Mouse (Mus musculus) lung, embryonic 16.5 days (tissue): ENCODE results near the gene Srp9. TPM values are rescaled to one million over a fixed set of nuclear protein-coding genes. Genes with fewer than 3 reads are reported as not detected.
A peak's percentile ranks its signal among the peaks of the same experiment; 100 is the strongest.

ENCODE experiments used
- ATAC-seq: fragments of 200-750 bp; cut with Nextera tagmentation; 2 replicates; pipeline ENCODE4 v1.8.0; 2017; ENCODE audit warnings: low read depth, mild to moderate bottlenecking, moderate library complexity
- H3K27ac ChIP-seq: fragments of 300-500 bp; sonication (generic); 2 replicates; pipeline ENCODE4 v1.5.1; 2014; ENCODE audit warnings: mild to moderate bottlenecking, control low read depth, low read length
- H3K27me3 ChIP-seq: fragments of 300-500 bp; sonication (generic); 2 replicates; pipeline ENCODE4 v1.6.1; 2014; ENCODE audit warnings: low read depth, low read length, mixed read lengths; ENCODE audit not compliant: control insufficient read depth, insufficient read depth
- H3K36me3 ChIP-seq: fragments of 300-500 bp; sonication (generic); 2 replicates; pipeline ENCODE4 v1.6.1; 2014; ENCODE audit warnings: low read length; ENCODE audit not compliant: control insufficient read depth, insufficient read depth
- H3K4me1 ChIP-seq: fragments of 300-500 bp; sonication (generic); replicated peaks from 2 replicates; pipeline ENCODE4 v1.6.1; 2014; ENCODE audit warnings: low read length, mixed read lengths; ENCODE audit not compliant: control insufficient read depth, insufficient read depth
- H3K4me2 ChIP-seq: fragments of 300-500 bp; sonication (generic); 2 replicates; pipeline ENCODE4 v1.6.1; 2014; ENCODE audit warnings: low read depth, low read length, control low read depth
- H3K4me3 ChIP-seq: fragments of 300-500 bp; sonication (generic); 2 replicates; pipeline ENCODE4 v1.5.1; 2014; ENCODE audit warnings: mild to moderate bottlenecking, low read length, control low read depth
- H3K9ac ChIP-seq: fragments of 300-500 bp; sonication (generic); 2 replicates; pipeline ENCODE4 v1.6.1; 2014; ENCODE audit warnings: low read length, control low read depth
- H3K9me3 ChIP-seq: fragments of 300-500 bp; sonication (generic); 2 replicates; pipeline ENCODE4 v1.6.1; 2016; ENCODE audit warnings: low read length; ENCODE audit not compliant: control insufficient read depth
- WGBS: fragments of 180-500 bp; shearing (Covaris S2); extraction: QIAGEN DNeasy Blood & Tissue Kit; methylation state at CpG from one replicate; pipeline ENCODE4 v1.1.7; 2014; 5-methylcytosine and 5-hydroxymethylcytosine counted together
- polyA plus RNA-seq: library from polyadenylated mRNA; unstranded; fragments of >200 nt; fragmentation: Nextera tagmentation; extraction: Ambion mirVana; gene quantifications from 2 replicates; pipeline ENCODE4 v1.2.1, GENCODE M21; 2015

Gene Srp9
- 133 and 141 TPM in 2 replicates for polyA plus RNA-seq

- Histone ChIP-seq H3K27ac (peak within 1 kb of the TSS; percentile 76), H3K9me3 (no peaks in the 10 kb centered on the region), H3K36me3 (peaks cover 4% of the 10 kb centered on the region; the same call in 1 of the 2 replicates), H3K4me3 (peak within 1 kb of the TSS; percentile 84), H3K9ac (peak within 1 kb of the TSS; percentile 85), H3K27me3 (no peaks in the 10 kb centered on the region), H3K4me2 (peak within 1 kb of the TSS; percentile 65), H3K4me1 (peaks cover 15% of the 10 kb centered on the region)
- peak; percentile 99 for ATAC-seq
- under 1% methylated on average over 31 of the region's 37 CpGs for WGBS
Observed at GRCm38 (mm10) chr1:182124506-182124905, at the start of gene Srp9. Srp9 (plus strand) TSS chr1:182124737.

GRCm38 (mm10) chr1:182081744-182082419, 42.7 kb upstream of the Srp9 start:
- Histone ChIP-seq H3K27ac (no peak overlapping the region), H3K4me1 (peaks cover 10% of the 10 kb centered on the region), H3K36me3 (no peaks in the 10 kb centered on the region), H3K4me3 (no peak overlapping the region), H3K27me3 (no peaks in the 10 kb centered on the region; the same call in 1 of the 2 replicates), H3K4me2 (no peak overlapping the region), H3K9me3 (no peaks in the 10 kb centered on the region), H3K9ac (no peak overlapping the region)
- 17% methylated on average over 16 of the region's 16 CpGs for WGBS
- ATAC-seq: peak; percentile 52; the same call in 1 of the 2 replicates

DNA sequence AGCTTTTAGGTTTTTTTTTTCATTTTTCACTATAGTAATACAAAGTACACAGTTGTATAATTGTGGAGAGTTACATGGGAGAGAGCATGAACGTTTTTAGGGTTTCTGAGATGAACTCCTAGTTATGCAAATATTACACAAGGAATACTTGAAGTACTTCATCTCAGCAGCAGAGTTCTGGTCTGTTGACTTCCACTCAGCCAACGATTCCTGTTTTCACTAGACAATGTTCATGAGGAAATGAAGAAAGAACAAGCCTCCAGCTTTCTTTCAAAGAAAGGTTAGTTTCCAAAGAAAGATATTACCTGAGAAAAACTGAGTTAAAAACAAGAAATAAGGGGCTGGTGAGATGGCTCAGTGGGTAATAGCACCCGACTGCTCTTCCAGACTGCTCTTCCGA, 41.1 kb upstream of the Srp9 start:
- Histone ChIP-seq H3K9ac (no peak overlapping the region), H3K9me3 (no peaks in the 10 kb centered on the region), H3K4me1 (peaks cover 22% of the 10 kb centered on the region), H3K4me3 (no peak overlapping the region), H3K27ac (no peak overlapping the region), H3K36me3 (no peaks in the 10 kb centered on the region), H3K27me3 (no peaks in the 10 kb centered on the region; the same call in 1 of the 2 replicates), H3K4me2 (no peak overlapping the region)
- 64% methylated on average over 4 of the region's 4 CpGs for WGBS
- ATAC-seq: no peak

- Histone ChIP-seq H3K9ac (no peak overlapping the region), H3K27me3 (no peaks in the 10 kb centered on the region; the same call in 1 of the 2 replicates), H3K4me2 (no peak overlapping the region), H3K27ac (no peak overlapping the region), H3K4me1 (peaks cover 52% of the 10 kb centered on the region), H3K36me3 (no peaks in the 10 kb centered on the region), H3K9me3 (no peaks in the 10 kb centered on the region), H3K4me3 (no peak overlapping the region)
- WGBS: 28% methylated on average over 7 of the region's 7 CpGs
- ATAC-seq: peak; percentile 21; the same call in 1 of the 2 replicates
Observed at GRCm38 (mm10) chr1:182086759-182087158, 37.8 kb upstream of the Srp9 start.

GRCm38 (mm10) chr1:182087351-182087750, 37.2 kb upstream of the Srp9 start:
- Histone ChIP-seq H3K4me2 (no peak overlapping the region), H3K27me3 (no peaks in the 10 kb centered on the region; the same call in 1 of the 2 replicates), H3K9me3 (no peaks in the 10 kb centered on the region), H3K27ac (peak overlapping the region; percentile 25; the same call in 1 of the 2 replicates), H3K4me1 (peaks cover 51% of the 10 kb centered on the region), H3K4me3 (no peak overlapping the region), H3K36me3 (no peaks in the 10 kb centered on the region), H3K9ac (no peak overlapping the region)
- WGBS: 72% methylated on average over 3 of the region's 3 CpGs
- ATAC-seq: no peak

DNA sequence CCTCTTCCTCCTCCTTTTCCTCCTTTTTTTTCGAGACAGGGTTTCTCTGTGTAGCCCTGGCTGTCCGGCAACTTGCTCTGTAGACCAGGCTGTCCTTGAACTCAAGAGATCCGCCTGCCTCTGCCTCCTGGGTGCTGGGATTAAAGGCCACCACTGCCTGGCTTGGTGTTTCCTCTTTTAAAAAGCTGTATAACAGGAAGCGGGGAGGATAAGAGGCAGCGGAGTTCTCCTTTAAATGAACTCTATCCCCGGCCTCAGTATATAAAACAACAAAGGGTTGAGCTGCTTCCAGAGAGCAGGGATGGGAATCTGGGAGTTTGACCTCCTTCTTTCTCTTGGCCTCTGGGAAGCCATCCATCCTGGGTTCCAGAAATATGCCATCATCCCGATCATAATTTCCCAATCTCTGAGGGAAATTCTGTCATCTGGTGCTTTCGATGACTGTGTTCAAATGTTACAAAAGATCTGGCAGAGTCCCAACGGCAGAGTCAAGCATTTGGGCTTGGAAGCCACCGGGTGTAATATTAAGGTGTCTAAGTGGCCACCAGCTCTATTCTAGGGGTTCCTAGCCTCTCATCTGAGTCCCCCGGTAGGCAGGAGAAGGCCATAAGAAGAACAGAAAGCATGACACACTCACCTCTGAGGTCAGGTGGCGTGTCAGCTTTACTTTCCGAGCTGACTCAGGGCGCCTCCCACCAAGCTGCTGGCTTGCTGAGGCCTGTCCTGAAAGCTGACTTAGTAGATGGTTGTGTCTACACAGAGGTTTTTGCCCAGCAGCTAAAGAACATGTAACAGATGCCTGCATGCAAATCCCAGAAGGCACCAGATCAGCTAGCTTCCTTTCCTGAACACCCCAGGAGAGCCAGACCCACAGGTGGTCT, 36.5 kb upstream of the Srp9 start:
- Histone ChIP-seq H3K9ac (no peak overlapping the region), H3K9me3 (no peaks in the 10 kb centered on the region), H3K27ac (peak overlapping the region; percentile 12; the same call in 1 of the 2 replicates), H3K4me1 (peaks cover 54% of the 10 kb centered on the region), H3K4me2 (no peak overlapping the region), H3K4me3 (no peak overlapping the region), H3K36me3 (no peaks in the 10 kb centered on the region), H3K27me3 (no peaks in the 10 kb centered on the region; the same call in 1 of the 2 replicates)
- WGBS: 70% methylated on average over 14 of the region's 14 CpGs
- no peak for ATAC-seq

DNA sequence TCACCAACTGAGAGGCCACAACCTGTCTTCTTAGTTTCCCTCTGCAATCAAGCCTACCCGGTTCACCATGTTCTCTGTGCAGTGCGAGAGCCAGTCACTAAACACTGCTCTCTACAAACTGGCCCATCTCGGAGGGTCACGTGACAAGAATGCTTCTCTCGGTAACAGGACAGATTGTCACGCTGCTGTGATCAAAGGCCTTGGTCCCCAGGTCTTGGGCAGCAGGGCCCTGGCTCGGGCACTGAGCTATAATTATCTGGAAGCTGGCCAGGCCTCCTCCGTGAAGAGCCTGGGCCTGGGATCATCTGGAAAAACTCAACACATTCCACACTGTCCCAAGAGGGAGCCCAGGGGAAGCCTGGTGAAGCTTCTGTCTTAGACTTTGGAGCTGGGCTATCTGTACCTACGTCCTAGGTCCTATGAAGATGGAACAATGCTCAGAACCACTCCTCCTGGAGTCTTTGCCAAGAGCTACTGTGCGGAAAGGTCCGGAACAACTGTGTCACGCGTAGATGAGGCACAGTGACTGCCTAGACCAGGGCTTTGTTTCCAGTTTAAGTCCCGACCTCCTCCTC, 35.6 kb upstream of the Srp9 start:
- Histone ChIP-seq H3K36me3 (no peaks in the 10 kb centered on the region), H3K27me3 (no peaks in the 10 kb centered on the region; the same call in 1 of the 2 replicates), H3K27ac (peak overlapping the region; percentile 12), H3K9ac (0 out of 2 replicates have a peak overlapping the region, but pooled peaks have one; percentile 13), H3K9me3 (no peaks in the 10 kb centered on the region), H3K4me1 (peaks cover 54% of the 10 kb centered on the region), H3K4me2 (no peak overlapping the region), H3K4me3 (no peak overlapping the region)
- WGBS: 52% methylated on average over 14 of the region's 14 CpGs
- ATAC-seq: peak; percentile 21; the same call in 1 of the 2 replicates

- Histone ChIP-seq H3K4me3 (no peak overlapping the region), H3K9ac (peak overlapping the region; percentile 1; the same call in 1 of the 2 replicates)
Observed at GRCm38 (mm10) chr1:182089600-182090297, 34.8 kb upstream of the Srp9 start.

More at GRCm38 (mm10) chr1:182089600-182090297, 34.8 kb upstream of the Srp9 start:
- 35% methylated on average over 15 of the region's 15 CpGs for WGBS
- Histone ChIP-seq H3K27me3 (no peaks in the 10 kb centered on the region; the same call in 1 of the 2 replicates), H3K4me2 (no peak overlapping the region), H3K4me1 (peaks cover 55% of the 10 kb centered on the region), H3K36me3 (no peaks in the 10 kb centered on the region), H3K27ac (peak overlapping the region; percentile 38), H3K9me3 (no peaks in the 10 kb centered on the region)
- ATAC-seq: no peak
